Mouse (Mus musculus) heart, postnatal 0 days (tissue): ENCODE data around the gene Pla1a.

Experiments
- CTCF ChIP-seq: IDR thresholded peaks from 2 replicates; pipeline ENCODE4 v1.5.1; 2016; ENCODE audit warnings: antibody characterized with exemption, control low read depth, low read depth
- EP300 ChIP-seq: IDR thresholded peaks from 2 replicates; pipeline ENCODE4 v1.6.1; 2016; ENCODE audit warnings: antibody characterized with exemption, low read depth

DNA sequence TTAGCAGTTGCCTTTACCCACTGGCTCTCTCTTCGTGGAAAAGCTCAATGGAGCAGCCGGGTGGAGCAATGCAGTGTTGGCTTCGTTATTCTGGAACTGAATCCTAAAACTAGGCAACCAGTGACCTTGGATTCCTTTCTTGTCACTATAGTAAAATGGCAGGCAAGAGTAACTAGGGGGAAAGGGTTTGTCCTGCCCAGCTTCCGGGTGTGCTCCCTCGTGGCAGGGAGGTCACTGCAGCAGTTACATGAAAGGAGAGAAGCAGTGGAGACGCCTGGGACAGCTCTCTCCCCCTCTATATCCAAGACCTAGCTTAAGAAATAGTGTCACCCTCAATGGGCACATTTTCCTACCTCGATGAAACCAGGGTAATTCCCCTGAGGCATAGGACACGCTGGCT lies 36.5 kb upstream of the Pla1a start:
- TF ChIP-seq CTCF (no peak), EP300 (no peak)
